Mouse (Mus musculus) brain, embryonic 14.5 days (tissue): ENCODE data around the gene Atf6b.

ENCODE experiments used
- CTCF ChIP-seq: fragments of 200-500 bp; IDR thresholded peaks from 2 replicates; pipeline ENCODE4 v1.5.1; 2012; ENCODE audit warnings: inconsistent platforms, mild to moderate bottlenecking, moderate library complexity, borderline replicate concordance; ENCODE audit not compliant: insufficient read depth, insufficient read length; ENCODE audit errors: extremely low read depth
- POLR2A ChIP-seq: fragments of 200-500 bp; IDR thresholded peaks from 2 replicates; pipeline ENCODE4 v1.6.1; 2012; ENCODE audit warnings: mild to moderate bottlenecking, inconsistent platforms, borderline replicate concordance; ENCODE audit not compliant: poor library complexity, insufficient read depth, insufficient read length, severe bottlenecking; ENCODE audit errors: extremely low read depth

DNA sequence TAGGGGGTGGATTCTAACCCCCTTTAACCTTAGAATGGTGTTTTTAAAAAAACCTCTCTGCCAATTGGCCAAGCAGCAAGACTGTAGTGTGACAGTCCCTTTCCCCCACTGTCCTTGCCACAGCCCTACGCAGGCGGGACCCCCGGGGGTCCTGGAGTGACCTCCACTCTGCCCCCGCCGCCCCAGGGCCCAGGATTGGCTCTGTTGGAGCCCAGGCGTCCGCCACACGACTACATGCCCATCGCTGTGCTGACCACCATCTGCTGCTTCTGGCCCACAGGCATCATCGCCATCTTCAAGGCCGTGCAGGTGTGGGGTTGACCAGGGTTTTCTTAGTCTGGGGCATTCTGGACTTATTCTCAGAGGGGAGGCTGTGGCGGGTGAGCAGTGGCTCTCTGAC is 15.3 kb upstream of the Atf6b start:
- TF ChIP-seq CTCF (no peak), POLR2A (no peak)
